Mouse (Mus musculus) large intestine, adult 2 months (tissue): ENCODE results near the gene Arhgap42. TPM values are rescaled to one million over a fixed set of nuclear protein-coding genes. Genes with fewer than 3 reads are reported as not detected.

ENCODE experiments used
- DNase-seq: peaks from one replicate; pipeline ENCODE4 v3.0.0-alpha.2; 2012; ENCODE audit warnings: low read depth, low spot score
- WGBS: fragments of 180-500 bp; shearing (Covaris S2); methylation state at CpG from one replicate; pipeline ENCODE4 v1.1.7; 2018; 5-methylcytosine and 5-hydroxymethylcytosine counted together
- polyA plus RNA-seq: library from polyadenylated mRNA; depleted of rRNA; stranded (reverse); fragments of >200 nt; gene quantifications from 2 replicates; pipeline ENCODE4 v1.2.3, GENCODE M21; 2012

Gene Arhgap42
- polyA plus RNA-seq, 1 experiment: 5.0 TPM

DNA sequence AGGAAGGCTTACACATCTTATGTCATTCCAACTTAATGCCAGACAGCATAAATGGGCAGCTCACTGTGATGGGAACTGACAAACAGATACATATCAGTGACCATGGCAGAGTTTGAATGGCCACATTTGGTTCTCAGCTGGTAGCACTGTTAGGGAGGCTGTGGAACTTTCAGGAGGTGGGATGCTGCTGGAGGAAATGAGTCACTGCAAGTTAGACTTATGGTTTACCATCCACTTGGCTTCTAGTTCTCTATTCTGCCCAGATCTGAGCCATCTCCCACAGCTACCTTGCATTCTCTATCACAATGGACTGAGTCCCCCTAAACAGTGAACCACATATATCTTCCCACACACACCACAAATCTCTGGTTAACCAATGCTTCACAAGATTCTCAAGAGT, 186.0 kb downstream of the Arhgap42 start:
- DNase-seq: no peak

DNA sequence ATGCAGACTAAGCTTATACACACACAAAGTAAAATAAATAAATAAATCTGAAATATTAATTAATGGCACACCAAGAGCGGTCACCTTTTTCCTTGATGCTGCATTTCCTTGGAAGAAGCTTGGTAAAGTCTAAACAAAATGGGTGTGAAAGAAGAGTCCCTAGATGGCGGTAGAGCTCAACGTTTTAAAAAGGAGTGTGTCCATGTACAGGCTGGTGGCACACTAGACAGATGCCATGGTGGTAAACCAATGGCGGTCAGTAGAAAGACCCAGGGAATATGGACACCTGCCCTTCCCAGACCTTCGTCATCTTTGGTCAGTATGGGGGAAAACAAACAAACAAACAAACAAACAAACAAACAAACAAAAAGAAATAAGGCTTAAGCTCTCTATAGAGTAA, 187.7 kb downstream of the Arhgap42 start:
- DNase-seq: peak; percentile 27
- 49% methylated on average over 5 of the region's 5 CpGs for WGBS

DNA sequence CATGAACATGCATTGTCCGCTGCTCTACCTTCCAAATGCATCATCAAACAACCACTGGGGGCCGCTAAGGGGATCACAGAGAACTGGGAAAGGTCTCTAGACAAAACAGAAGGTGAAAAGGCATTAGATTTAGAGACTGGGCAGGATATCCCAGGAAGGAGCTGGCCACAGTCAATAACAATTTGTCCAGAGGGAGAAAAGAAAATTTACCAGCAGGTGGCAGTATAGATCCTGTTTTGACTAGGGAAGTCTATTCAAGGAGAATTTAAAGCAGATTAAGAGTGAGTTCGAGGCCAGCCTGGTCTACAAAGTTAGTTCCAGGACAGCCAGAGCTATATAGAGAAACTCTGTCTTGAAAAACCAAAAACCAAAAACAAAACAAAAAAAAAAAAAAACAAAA, 189.7 kb downstream of the Arhgap42 start:
- 68% methylated on average over 3 of the region's 3 CpGs for WGBS
- peak; percentile 13 for DNase-seq

DNA sequence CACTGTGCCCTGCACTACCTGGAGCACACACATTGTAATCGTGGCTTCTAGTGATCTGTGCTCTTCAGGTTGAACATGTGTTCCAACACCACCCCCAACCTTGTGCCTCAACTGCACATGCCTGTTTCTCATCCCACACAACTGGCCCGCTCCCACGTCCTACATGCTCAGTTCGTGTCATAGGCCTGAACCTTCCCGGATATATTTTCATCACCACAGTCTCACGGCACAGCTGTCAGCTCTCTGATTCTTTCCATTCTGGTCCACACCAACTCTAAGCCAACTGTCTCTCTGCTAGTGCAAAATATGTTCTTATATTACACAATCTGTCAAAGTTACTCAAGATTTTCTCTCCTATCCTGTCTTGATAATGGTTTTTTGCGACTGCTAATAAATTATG, 197.9 kb downstream of the Arhgap42 start:
- DNase-seq: no peak
- 93% methylated on average over 7 of the region's 7 CpGs for WGBS

DNA sequence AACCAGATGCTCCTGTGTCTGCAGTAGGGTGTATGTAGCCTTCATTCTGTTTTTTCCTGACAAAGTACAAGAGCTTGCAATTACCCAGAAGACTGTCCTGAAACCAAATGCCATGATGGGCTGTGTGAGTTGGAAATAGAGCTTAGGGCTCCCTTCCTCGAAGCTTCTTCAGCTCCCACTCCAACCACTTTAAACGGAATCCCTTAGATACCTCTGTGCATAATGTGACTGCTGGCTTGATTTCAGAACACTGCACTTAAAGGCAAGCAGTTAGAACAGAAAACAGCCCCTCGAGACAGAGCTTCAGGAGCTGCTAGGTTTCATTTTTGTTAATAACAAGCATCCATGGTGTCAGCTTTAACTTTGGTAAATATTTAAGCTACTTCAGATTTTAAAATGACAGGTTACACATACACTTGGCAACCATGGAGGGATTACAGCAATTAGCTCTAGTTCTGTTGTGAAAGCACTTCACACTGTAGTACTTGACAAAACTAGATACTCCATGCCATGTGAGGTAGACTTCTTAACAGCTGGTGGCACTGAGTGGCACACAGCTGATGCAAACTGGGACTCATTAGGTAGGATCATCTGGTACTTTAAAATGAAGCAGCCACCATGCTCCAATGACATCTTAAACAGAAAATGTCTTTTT, 201.8 kb downstream of the Arhgap42 start:
- WGBS: 59% methylated on average over 3 of the region's 3 CpGs
- DNase-seq: no peak

DNA sequence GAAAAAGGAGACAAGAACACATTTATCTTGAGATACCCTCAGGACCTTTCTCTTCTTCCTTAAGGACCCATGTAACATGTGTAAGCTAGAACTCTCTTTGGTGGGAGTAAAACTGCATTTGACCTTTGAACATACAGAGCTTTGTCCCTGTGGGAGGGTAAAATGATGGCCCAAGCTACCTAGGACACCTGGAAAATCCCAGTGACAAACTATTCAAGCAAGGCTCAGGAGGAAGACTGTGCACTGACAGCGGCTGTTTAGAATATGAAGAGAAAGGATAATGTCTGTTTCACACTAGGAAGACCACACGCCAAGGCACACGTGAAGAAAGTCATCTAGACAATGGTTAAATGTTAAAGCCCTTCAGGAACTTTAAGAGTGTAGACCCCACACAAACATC, 211.0 kb downstream of the Arhgap42 start:
- 91% methylated on average over 3 of the region's 3 CpGs for WGBS
- no peak for DNase-seq

DNA sequence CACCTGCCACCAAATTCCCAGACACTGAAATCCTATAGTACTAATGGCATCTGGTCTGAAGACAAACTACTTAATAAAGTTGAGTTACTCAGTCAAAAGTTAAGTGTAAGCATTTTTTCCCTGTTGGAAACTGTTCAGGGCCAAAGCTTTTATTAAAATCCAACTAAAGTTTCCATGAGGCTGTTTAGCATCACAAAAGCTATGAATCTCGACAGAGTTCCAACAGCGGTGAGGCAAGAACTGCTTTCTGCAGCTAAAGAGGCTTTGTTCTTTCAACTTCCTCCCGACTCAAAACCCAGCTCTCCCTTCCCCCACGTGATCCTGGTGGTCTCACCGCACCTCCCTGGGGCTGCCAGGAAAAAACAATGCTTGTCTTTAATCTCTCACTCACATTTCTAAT, 211.5 kb downstream of the Arhgap42 start:
- no peak for DNase-seq

DNA sequence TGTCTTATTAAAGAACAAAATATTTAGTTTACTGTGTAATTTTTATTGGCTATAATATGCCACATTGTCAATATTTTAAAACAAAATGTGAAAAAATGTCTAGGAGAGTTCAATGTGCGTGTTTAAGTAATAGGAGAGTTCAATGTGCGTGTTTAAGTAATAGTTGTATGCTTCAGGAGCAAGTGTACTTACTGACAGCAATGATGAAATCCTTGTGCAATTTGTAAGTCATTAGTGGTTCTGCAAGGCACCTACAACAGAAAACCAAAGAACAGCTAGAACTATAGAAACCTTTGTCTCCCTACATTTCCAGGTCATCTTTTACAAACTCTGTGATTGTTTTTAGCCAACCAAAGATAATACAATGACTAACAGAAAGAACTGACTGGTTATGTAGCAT, 223.8 kb downstream of the Arhgap42 start:
- 92% methylated on average over 2 of the region's 2 CpGs for WGBS

More for the DNA sequence above, 211.5 kb downstream of the Arhgap42 start:
- 38% methylated on average over 5 of the region's 5 CpGs for WGBS

DNA sequence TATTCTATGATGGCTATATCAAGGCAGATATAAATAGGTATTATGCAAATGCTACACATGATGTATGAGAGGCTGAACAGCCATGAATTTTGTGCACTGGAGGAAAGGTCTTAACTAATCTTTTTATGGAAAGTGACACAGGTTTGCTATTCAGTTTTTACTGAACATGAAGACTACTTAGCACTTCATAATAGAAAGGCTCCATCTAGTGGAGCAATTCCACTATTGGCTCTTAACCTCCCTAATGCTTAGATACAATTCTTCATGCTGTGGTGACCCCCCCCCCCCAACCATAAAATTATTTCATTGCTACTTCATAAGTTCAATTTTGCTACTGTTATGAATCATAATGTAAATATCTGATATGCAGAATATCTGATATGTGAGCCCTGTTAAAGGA, 237.7 kb downstream of the Arhgap42 start:
- no peak for DNase-seq

More for the DNA sequence above, 223.8 kb downstream of the Arhgap42 start:
- DNase-seq: no peak

DNA sequence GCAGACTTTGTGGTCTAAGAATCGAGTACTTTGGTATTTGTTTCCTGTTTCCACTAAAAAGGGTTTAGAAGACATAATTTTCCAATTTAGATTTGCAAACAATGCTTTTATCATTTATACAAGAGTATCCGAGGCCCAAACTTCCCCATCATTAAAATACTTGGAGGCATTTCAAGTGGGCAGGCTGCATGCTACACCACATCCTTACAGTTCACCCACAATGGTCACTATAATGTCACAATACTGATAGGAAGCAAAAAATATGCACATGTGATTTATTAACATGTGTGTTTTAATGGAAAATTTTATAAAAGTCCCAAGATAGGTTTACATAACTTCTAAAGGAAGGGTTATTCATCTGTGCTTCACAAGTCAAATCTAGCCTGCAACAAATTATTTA, 242.4 kb downstream of the Arhgap42 start:
- WGBS: 59% methylated on average over 2 of the region's 2 CpGs
- DNase-seq: no peak

DNA sequence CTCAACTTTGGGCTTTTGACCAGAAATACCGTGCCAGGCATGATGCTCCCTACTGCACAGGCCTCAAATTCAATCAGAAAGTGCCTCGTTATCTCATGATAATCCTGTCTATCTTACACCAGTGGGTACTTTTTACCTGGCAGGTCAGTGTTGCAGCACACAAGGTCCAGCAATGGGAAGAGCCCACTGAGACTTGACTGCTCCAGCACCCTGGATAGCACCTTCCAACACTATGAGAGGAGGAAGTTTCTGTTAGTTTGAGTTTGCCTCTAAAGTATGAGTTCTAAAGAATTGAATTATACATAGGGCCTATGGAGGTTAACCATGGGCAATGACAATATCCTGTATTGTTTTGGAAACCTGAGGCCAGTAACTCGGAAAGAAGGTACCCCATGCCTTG, 256.6 kb downstream of the Arhgap42 start:
- no peak for DNase-seq
- WGBS: 71% methylated on average over 3 of the region's 3 CpGs

DNA sequence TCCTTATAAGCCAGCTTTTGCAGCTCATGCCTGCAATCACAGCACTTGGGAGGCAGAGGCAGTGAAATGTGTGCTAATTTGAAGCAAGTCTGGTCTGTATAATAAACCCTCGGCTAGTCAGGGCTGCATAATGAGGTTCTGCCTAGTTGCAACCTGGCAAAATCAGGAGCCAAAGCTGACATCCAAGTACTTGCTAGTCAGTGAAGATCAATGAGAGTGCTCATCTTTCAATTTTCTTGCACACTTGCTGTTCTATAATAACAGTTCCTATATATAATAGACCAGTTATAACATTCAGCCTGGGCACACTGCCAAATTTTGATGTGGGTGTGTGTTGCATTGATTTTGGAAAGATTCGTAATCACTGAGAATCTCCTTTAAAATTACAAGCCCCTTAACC, 261.1 kb downstream of the Arhgap42 start:
- no peak for DNase-seq
- 28% methylated on average over 2 of the region's 2 CpGs for WGBS

DNA sequence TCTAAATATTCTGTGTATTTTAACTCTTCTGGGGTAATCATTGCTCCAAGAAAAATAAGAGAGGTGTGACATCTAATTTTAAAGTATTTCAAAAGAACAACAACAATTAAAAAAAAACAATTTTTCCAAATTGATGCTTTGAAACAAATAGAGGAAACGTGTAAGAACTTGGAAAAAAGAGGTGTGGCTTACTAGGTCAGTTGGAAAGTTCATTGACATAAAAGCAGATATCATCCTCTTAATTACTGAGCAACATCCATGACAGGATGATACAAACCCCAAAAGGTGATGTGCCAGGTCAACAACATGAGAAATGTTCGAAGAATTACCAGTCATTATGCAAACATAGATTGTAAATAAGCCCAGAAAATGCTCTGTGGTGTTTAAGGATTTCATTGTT, 267.4 kb downstream of the Arhgap42 start, which contains the start of gene Gm16485:
TSS of gene Gm16485 (plus strand) at position 301 of the 400 bp plus-strand sequence.
- 52% methylated on average over 2 of the region's 2 CpGs for WGBS

DNA sequence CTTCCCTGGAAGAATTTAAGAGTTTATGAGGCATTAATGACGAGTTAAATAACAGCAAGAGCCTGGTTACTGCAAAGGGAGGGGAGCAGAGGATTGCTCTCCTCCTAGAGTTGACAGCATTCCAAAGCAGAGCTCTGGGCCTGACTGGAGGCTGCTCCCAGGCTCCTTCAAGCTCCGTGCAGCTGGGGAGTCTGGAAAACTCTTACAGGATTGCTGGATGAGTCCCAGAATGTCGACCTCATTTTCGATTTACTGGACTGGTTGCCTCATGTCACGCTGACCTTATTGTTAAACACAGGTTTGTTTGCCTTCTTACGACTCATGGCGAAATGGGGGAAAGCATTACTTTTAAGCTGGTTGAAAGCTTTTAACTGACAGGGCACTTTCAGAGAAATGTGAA, 268.7 kb downstream of the Arhgap42 start:
- WGBS: 16% methylated on average over 7 of the region's 7 CpGs
- DNase-seq: no peak

More for the DNA sequence above, 267.4 kb downstream of the Arhgap42 start, which contains the start of gene Gm16485:
- DNase-seq: no peak

DNA sequence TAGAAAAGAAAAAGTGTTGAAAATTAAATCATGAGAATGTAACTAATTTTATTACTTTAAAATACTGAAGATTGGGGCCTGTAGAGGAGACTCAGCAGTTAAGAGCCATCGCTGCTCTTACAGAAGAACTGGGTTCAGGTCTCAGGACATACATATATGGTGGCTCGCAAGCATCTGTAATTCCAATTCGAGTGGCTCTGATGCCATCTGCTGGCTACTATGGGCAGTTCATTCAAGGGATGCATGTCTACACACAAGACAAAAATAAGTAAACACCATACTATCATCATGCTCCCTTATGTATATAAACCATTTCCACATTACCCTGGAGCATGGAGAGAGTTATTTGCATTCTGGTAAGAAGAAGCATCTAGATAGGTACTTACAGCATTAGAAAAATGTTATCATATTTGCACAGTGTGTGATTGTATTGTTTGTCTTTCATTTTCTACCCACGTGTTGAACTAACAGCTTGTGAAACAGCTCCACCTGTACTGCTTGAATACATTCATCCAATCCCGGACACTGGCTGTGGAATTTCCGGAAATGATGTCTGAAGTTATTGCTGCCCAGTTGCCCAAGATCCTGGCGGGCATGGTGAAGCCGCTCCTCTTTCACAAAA, 274.3 kb downstream of the Arhgap42 start:
- 53% methylated on average over 8 of the region's 8 CpGs for WGBS
- DNase-seq: no peak

DNA sequence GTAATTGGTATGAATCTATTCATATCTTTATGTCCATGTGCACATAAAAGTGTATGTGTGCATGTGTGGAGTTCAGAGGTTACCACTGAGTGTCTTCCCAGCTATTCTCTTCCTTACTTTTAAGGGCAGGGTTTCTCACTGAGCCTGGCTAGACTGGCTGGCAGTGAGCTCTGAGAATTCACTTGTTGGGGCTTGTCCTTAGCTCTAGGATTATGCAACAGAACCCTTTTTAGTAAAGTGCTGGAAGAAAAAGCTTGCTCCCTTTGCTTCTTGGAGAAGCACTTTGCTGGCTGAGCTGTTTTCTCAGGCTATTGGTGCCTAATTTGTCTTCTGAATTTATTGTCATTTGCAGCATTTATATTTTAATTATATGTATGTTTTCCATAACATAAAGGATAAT, 285.6 kb downstream of the Arhgap42 start:
- no peak for DNase-seq
